8 mouse cellular contexts compared by ENCODE assay signal in genomic region chr9:106371384-106371671, GRCm38 (mm10). TPM values are rescaled to one million over a fixed set of nuclear protein-coding genes. Genes with fewer than 3 reads are reported as not detected.
DNase-seq lines count a peak whose midpoint lies in the region; TF ChIP-seq lines count a peak whose summit lies in the region.

No protein-coding gene starts in this region.

- peaks cover 55% of the 10 kb centered on the region for H3K4me1 ChIP-seq in heart, embryonic 10.5 days
- H3K4me1 ChIP-seq in thymus, adult 2 months (replicated peaks; ENCODE audit: control insufficient read depth, insufficient read depth, low read length), result peaks cover 49% of the 10 kb centered on the region
- peaks cover 44% of the 10 kb centered on the region for H3K4me1 ChIP-seq in olfactory bulb, adult 2 months (ENCODE audit: control insufficient read depth, insufficient read depth, low read length)

- DNase-seq in heart, embryonic 10.5 days (ENCODE audit: low spot score), result no peak
- DNase-seq in heart, postnatal 14 days, result no peak
- no peak for DNase-seq in thymus, adult 2 months
- no peak for DNase-seq in thymus, postnatal 36 days
- DNase-seq in left cerebral cortex, postnatal 25 days (ENCODE audit: low spot score in 2 of 2), result peak; percentile 75 to 91
- no peak for DNase-seq in cerebellum, postnatal 25 days
- no peak for DNase-seq in Muller cell, postnatal 12 days (ENCODE audit: inconsistent ontology term)

- H3K27me3 ChIP-seq in heart, embryonic 10.5 days (ENCODE audit: insufficient read depth, poor library complexity, severe bottlenecking), result no peaks in the 10 kb centered on the region; the same call in 1 of the 2 replicates
- H3K27me3 ChIP-seq in thymus, adult 2 months (ENCODE audit: control insufficient read depth, insufficient read depth, low read length), result no peaks in the 10 kb centered on the region

- H3K36me3 ChIP-seq in heart, embryonic 10.5 days, result peaks cover 55% of the 10 kb centered on the region
- H3K36me3 ChIP-seq in thymus, adult 2 months (ENCODE audit: control insufficient read depth, insufficient read depth, low read length), result peaks cover 5% of the 10 kb centered on the region; the same call in 1 of the 2 replicates

- intact Hi-C loops in heart, postnatal 14 days (cut with DNase I), result no loop called here
- intact Hi-C loops in left cerebral cortex, postnatal 25 days (cut with DNase I), result loop anchor here (2.0 kb wide), 1 partner anchor 71 kb away; no protein-coding TSS in a partner anchor

- WGBS in heart, embryonic 10.5 days, result 62% methylated on average over 6 of the region's 6 CpGs
- WGBS in thymus, adult 2 months, result 51% methylated on average over 6 of the region's 6 CpGs
- 40% methylated on average over 6 of the region's 6 CpGs for WGBS in olfactory bulb, adult 2 months

- H3K27ac ChIP-seq in heart, embryonic 10.5 days, result peak overlapping the region; percentile 98
- peak overlapping the region; percentile 41; the same call in 1 of the 2 replicates for H3K27ac ChIP-seq in thymus, adult 2 months (ENCODE audit: control insufficient read depth, insufficient read depth, low read length)
- H3K27ac ChIP-seq in olfactory bulb, adult 2 months (ENCODE audit: insufficient read depth, low read depth, low read length), result peak overlapping the region; percentile 52

- TF ChIP-seq POLR2A in thymus, adult 2 months (IDR thresholded peaks at IDR 0.05; ENCODE audit: control insufficient read depth, extremely low read depth, insufficient read depth, low read length, poor library complexity), result no peak
- TF ChIP-seq POLR2A in olfactory bulb, adult 2 months (IDR thresholded peaks at IDR 0.05; ENCODE audit: insufficient read depth, low read depth, low read length), result no peak

- H3K4me3 ChIP-seq in heart, embryonic 10.5 days, result peak overlapping the region; percentile 88
- H3K4me3 ChIP-seq in thymus, adult 2 months (ENCODE audit: control insufficient read depth, insufficient read depth, low read length), result peak overlapping the region; percentile 33
- peak overlapping the region; percentile 94 for H3K4me3 ChIP-seq in olfactory bulb, adult 2 months (ENCODE audit: insufficient read depth, low read depth, low read length)

- no peaks in the 10 kb centered on the region for H3K9me3 ChIP-seq in heart, embryonic 10.5 days

- TF ChIP-seq CTCF in thymus, adult 2 months (IDR thresholded peaks at IDR 0.05; ENCODE audit: borderline replicate concordance, control insufficient read depth, extremely low read depth, insufficient read depth, low read length, poor library complexity), result no peak
- TF ChIP-seq CTCF in olfactory bulb, adult 2 months (IDR thresholded peaks at IDR 0.05; ENCODE audit: insufficient read depth, low read depth, low read length), result no peak

RNA-seq across cellular contexts. Expression of gene Dusp7, which starts 2.9 kb away (rescaled TPM):
- 14.4 and 21.0 TPM in 2 replicates for polyA plus RNA-seq in heart, embryonic 10.5 days (2016; fragmentation: Nextera tagmentation; extraction: Ambion mirVana)
- total RNA-seq in heart, postnatal 14 days (2021), result 10 to 100 TPM; 53.2 to 53.9 TPM
- 75.3 and 86.0 TPM in 2 replicates for polyA plus RNA-seq in thymus, adult 2 months (2012; rRNA removed)
- 100 to 1,000 TPM; 101 to 109 TPM for total RNA-seq in left cerebral cortex, postnatal 25 days (2021)
- polyA plus RNA-seq in olfactory bulb, adult 2 months (2012; ENCODE audit: insufficient read depth, insufficient read length, low replicate concordance, missing spikeins), result not detected in 2 replicates

RNA-seq across cellular contexts. Expression of gene Rpl29, which starts 57.9 kb away (rescaled TPM):
- 735 and 862 TPM in 2 replicates for polyA plus RNA-seq in heart, embryonic 10.5 days (2016; fragmentation: Nextera tagmentation; extraction: Ambion mirVana)
- 100 to 1,000 TPM; 307 to 348 TPM for total RNA-seq in heart, postnatal 14 days (2021)
- polyA plus RNA-seq in thymus, adult 2 months (2012; rRNA removed), result 524 and 548 TPM in 2 replicates
- total RNA-seq in left cerebral cortex, postnatal 25 days (2021), result 100 to 1,000 TPM; 289 to 302 TPM
- not detected in 2 replicates for polyA plus RNA-seq in olfactory bulb, adult 2 months (2012; ENCODE audit: insufficient read depth, insufficient read length, low replicate concordance, missing spikeins)

Comparison
In these comparisons a context has a peak if more than half of its experiments do, and no peak if none do; other contexts are left out.
1. DNase-seq: peak in left cerebral cortex, postnatal 25 days (2 of 2); none in heart, embryonic 10.5 days (single experiment), heart, postnatal 14 days (0 of 2), thymus, adult 2 months (single experiment), thymus, postnatal 36 days (0 of 2), cerebellum, postnatal 25 days (0 of 2) and Muller cell, postnatal 12 days (single experiment).
2. H3K27ac ChIP-seq: peak in every context shown above with its lines; median percentile 98 in heart, embryonic 10.5 days; 52 in olfactory bulb, adult 2 months; 41 in thymus, adult 2 months.
3. H3K4me3 ChIP-seq: peak in every context shown above with its lines; median percentile 94 in olfactory bulb, adult 2 months; 88 in heart, embryonic 10.5 days; 33 in thymus, adult 2 months.
4. RNA of gene Dusp7, which starts 2.9 kb away (polyA plus RNA-seq): 75.3 to 86.0 TPM in thymus, adult 2 months and 14.4 to 21.0 TPM in heart, embryonic 10.5 days; not detected in olfactory bulb, adult 2 months; every median in the first group is over 10 times any median in the second.